Mouse (Mus musculus): ENCODE measurements at regions not wholly inside any gene's neighbourhood (a gene's known extent, or its start where the extent isn't known, plus 50 kb on each side); places are given as distances from the start of the nearest gene placed in this dataset.
"Not testable (repeated sequence)": the region's sequence is repeated elsewhere in the genome, so short reads cannot be mapped to it uniquely, and the experiment has no call there.

GRCm38 (mm10) chr1:47646681-47647080, 754.0 kb upstream of the Slc39a10 start:
- H3K27me3 ChIP-seq (ENCODE audit: insufficient read depth, poor library complexity, severe bottlenecking), result no peaks in the 10 kb centered on the region
- no peaks in the 10 kb centered on the region for H3K4me1 ChIP-seq (replicated peaks)
- 69% methylated on average over 4 of the region's 4 CpGs for WGBS
- no peaks in the 10 kb centered on the region for H3K36me3 ChIP-seq
- H3K9me3 ChIP-seq, result no peaks in the 10 kb centered on the region
- no peak for DNase-seq (ENCODE audit: low spot score)
- H3K4me3 ChIP-seq, result no peak overlapping the region
- H3K27ac ChIP-seq, result no peak overlapping the region

- Histone ChIP-seq H3K27me3 (ENCODE audit: insufficient read depth, poor library complexity, severe bottlenecking) (no peaks in the 10 kb centered on the region), H3K27ac (no peak overlapping the region), H3K4me1 (replicated peaks) (no peaks in the 10 kb centered on the region), H3K36me3 (no peaks in the 10 kb centered on the region), H3K4me3 (no peak overlapping the region), H3K9me3 (no peaks in the 10 kb centered on the region)
- 90% methylated on average over 4 of the region's 4 CpGs for WGBS
- DNase-seq (ENCODE audit: low spot score), result no peak
Measured at GRCm38 (mm10) chr1:47606597-47606996, 713.9 kb upstream of the Slc39a10 start.

GRCm38 (mm10) chr1:47603989-47604360, 711.3 kb upstream of the Slc39a10 start:
- H3K36me3 ChIP-seq, result no peaks in the 10 kb centered on the region
- H3K27ac ChIP-seq, result no peak overlapping the region
- 71% methylated on average over 2 of the region's 2 CpGs for WGBS
- no peak for DNase-seq (ENCODE audit: low spot score)
- no peaks in the 10 kb centered on the region for H3K27me3 ChIP-seq (ENCODE audit: insufficient read depth, poor library complexity, severe bottlenecking)
- no peak overlapping the region for H3K4me3 ChIP-seq
- H3K4me1 ChIP-seq (replicated peaks), result no peaks in the 10 kb centered on the region
- no peaks in the 10 kb centered on the region for H3K9me3 ChIP-seq

GRCm38 (mm10) chr1:47603294-47603988, 710.8 kb upstream of the Slc39a10 start:
- H3K9me3 ChIP-seq, result no peaks in the 10 kb centered on the region
- H3K27me3 ChIP-seq (ENCODE audit: insufficient read depth, poor library complexity, severe bottlenecking), result no peaks in the 10 kb centered on the region
- DNase-seq (ENCODE audit: low spot score), result no peak

DNA sequence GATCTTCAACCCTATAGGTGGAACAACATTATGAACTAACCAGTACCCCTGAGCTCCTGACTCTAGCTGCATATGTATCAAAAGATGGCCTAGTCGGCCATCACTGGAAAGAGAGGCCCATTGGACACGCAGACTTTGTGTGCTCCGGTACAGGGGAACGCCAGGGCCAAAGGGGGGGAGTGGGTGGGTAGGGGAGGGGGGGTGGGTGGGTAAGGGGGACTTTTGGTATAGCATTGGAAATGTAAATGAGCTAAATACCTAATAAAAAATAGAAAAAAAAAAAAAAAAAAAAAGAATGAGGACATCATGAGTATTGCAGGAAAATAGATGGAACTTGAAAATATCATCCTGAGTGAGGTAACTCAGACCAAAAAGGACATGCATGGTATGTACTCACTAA, 701.0 kb upstream of the Slc39a10 start:
- WGBS, result 90% methylated on average over 2 of the region's 4 CpGs
- not testable (repeated sequence) for H3K9me3 ChIP-seq; H3K27me3 ChIP-seq (ENCODE audit: insufficient read depth, poor library complexity, severe bottlenecking); H3K4me3 ChIP-seq; H3K4me1 ChIP-seq (replicated peaks); H3K36me3 ChIP-seq; DNase-seq (ENCODE audit: low spot score); H3K27ac ChIP-seq

More at GRCm38 (mm10) chr1:47603294-47603988, 710.8 kb upstream of the Slc39a10 start:
- Histone ChIP-seq H3K36me3 (no peaks in the 10 kb centered on the region), H3K4me1 (replicated peaks) (no peaks in the 10 kb centered on the region), H3K27ac (no peak overlapping the region), H3K4me3 (no peak overlapping the region)
- 56% methylated on average over 3 of the region's 3 CpGs for WGBS

GRCm38 (mm10) chr1:47545606-47546005, 653.0 kb upstream of the Slc39a10 start:
- H3K36me3 ChIP-seq, result no peaks in the 10 kb centered on the region
- no peak for DNase-seq (ENCODE audit: low spot score)
- no peaks in the 10 kb centered on the region for H3K9me3 ChIP-seq
- WGBS, result 55% methylated on average over 1 of the region's 1 CpGs
- no peaks in the 10 kb centered on the region for H3K27me3 ChIP-seq (ENCODE audit: insufficient read depth, poor library complexity, severe bottlenecking)
- H3K4me3 ChIP-seq, result no peak overlapping the region
- H3K27ac ChIP-seq, result no peak overlapping the region
- no peaks in the 10 kb centered on the region for H3K4me1 ChIP-seq (replicated peaks)

GRCm38 (mm10) chr1:47511426-47511825, 618.8 kb upstream of the Slc39a10 start:
- 92% methylated on average over 5 of the region's 5 CpGs for WGBS
- Histone ChIP-seq H3K4me1 (replicated peaks) (no peaks in the 10 kb centered on the region), H3K36me3 (no peaks in the 10 kb centered on the region), H3K9me3 (no peaks in the 10 kb centered on the region), H3K27ac (no peak overlapping the region), H3K27me3 (ENCODE audit: insufficient read depth, poor library complexity, severe bottlenecking) (no peaks in the 10 kb centered on the region), H3K4me3 (no peak overlapping the region)
- no peak for DNase-seq (ENCODE audit: low spot score)

- no peak overlapping the region for H3K4me3 ChIP-seq
- no peak for DNase-seq (ENCODE audit: low spot score)
- H3K9me3 ChIP-seq, result no peaks in the 10 kb centered on the region
- no peaks in the 10 kb centered on the region for H3K36me3 ChIP-seq
- no peaks in the 10 kb centered on the region for H3K27me3 ChIP-seq (ENCODE audit: insufficient read depth, poor library complexity, severe bottlenecking)
- no peak overlapping the region for H3K27ac ChIP-seq
- no peaks in the 10 kb centered on the region for H3K4me1 ChIP-seq (replicated peaks)
Measured at GRCm38 (mm10) chr1:47507801-47508200, 615.1 kb upstream of the Slc39a10 start.

- H3K36me3 ChIP-seq, result no peaks in the 10 kb centered on the region
- DNase-seq (ENCODE audit: low spot score), result no peak
- no peak overlapping the region for H3K27ac ChIP-seq
- no peaks in the 10 kb centered on the region for H3K9me3 ChIP-seq
- no peaks in the 10 kb centered on the region for H3K27me3 ChIP-seq (ENCODE audit: insufficient read depth, poor library complexity, severe bottlenecking)
- no peak overlapping the region for H3K4me3 ChIP-seq
- no peaks in the 10 kb centered on the region for H3K4me1 ChIP-seq (replicated peaks)
- WGBS, result 71% methylated on average over 7 of the region's 7 CpGs
Measured at GRCm38 (mm10) chr1:47488581-47489204, 596.0 kb upstream of the Slc39a10 start.

DNA sequence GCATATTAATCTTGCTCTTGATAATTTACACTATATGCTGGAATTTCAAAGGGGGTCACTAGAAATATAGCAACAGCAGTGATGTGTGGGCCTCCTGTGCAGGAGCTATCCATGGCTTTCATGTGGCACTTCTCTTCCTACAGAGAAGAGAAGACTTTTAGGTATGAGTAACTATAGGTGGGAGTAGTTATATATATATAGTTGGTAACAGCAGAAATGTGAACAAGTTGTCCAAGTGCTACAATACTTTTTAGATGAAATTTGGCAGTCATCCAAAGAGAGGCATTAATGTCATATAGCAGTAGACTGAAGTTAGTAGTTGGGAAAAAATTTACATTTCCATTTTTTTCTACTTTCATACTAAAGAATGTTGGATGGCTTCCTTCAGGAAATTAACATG, 593.4 kb upstream of the Slc39a10 start:
- H3K4me3 ChIP-seq, result no peak overlapping the region
- H3K27me3 ChIP-seq (ENCODE audit: insufficient read depth, poor library complexity, severe bottlenecking), result no peaks in the 10 kb centered on the region
- H3K27ac ChIP-seq, result no peak overlapping the region
- H3K4me1 ChIP-seq (replicated peaks), result no peaks in the 10 kb centered on the region
- no peak for DNase-seq (ENCODE audit: low spot score)
- no peaks in the 10 kb centered on the region for H3K36me3 ChIP-seq
- H3K9me3 ChIP-seq, result no peaks in the 10 kb centered on the region

DNA sequence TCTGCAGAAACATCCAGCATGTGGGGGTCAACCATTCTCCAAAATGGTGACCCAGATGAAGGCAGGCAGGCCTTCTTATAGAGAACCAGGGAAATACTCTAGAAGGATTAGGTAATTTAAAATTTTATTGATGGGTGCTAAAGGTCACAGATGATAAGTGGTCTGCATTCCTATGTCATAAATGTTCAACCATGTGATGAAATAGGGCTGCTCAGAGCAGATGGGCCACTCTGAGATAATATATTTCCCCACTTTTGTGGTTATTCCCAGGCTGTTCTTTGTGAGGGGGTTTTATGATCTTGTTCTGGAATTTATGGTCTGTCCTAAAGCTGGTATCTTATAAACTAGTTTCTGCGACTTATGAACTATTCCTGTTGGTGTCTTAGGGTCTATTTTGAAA, 586.4 kb upstream of the Slc39a10 start:
- 90% methylated on average over 1 of the region's 1 CpGs for WGBS
- no peaks in the 10 kb centered on the region for H3K4me1 ChIP-seq (replicated peaks)
- H3K4me3 ChIP-seq, result no peak overlapping the region
- H3K27me3 ChIP-seq (ENCODE audit: insufficient read depth, poor library complexity, severe bottlenecking), result no peaks in the 10 kb centered on the region
- H3K27ac ChIP-seq, result no peak overlapping the region
- H3K36me3 ChIP-seq, result no peaks in the 10 kb centered on the region
- H3K9me3 ChIP-seq, result no peaks in the 10 kb centered on the region
- no peak for DNase-seq (ENCODE audit: low spot score)

DNA sequence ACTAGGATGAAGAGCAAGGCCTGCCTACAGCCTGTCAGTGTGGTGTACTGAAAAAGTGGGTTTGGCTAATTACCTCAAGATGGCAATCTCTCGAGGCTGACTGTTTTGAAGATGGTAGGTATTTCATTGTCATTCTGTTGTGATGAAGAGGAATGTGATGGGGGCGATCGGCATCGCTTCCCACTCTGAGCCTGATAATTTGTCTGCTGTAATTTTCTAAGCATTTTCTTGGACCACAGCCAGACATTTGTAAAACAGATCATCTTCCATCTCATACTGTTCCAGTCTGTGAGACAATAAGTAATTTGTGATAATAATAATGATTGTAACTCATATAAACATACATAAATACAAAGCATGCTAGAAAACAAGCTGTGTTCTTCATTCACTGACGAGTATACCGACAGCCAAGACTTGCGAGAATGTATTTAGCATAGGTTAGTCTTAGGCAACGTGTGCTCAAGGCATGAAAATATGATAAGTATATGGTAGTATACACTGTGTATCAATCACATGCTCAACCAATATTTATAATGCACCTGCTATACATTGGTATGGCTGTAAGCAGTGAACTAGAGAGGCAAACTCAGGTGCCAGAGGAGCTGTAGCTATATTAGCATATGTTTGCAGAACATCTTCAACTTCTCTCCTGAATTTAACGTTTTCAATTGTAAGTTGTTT, 574.1 kb upstream of the Slc39a10 start:
- DNase-seq (ENCODE audit: low spot score), result no peak
- H3K27ac ChIP-seq, result no peak overlapping the region
- no peaks in the 10 kb centered on the region for H3K27me3 ChIP-seq (ENCODE audit: insufficient read depth, poor library complexity, severe bottlenecking)
- no peaks in the 10 kb centered on the region for H3K4me1 ChIP-seq (replicated peaks)
- no peaks in the 10 kb centered on the region for H3K36me3 ChIP-seq
- WGBS, result 92% methylated on average over 9 of the region's 9 CpGs
- H3K4me3 ChIP-seq, result no peak overlapping the region
- no peaks in the 10 kb centered on the region for H3K9me3 ChIP-seq

- Histone ChIP-seq H3K27ac (no peak overlapping the region), H3K36me3 (no peaks in the 10 kb centered on the region), H3K4me1 (replicated peaks) (no peaks in the 10 kb centered on the region), H3K27me3 (ENCODE audit: insufficient read depth, poor library complexity, severe bottlenecking) (no peaks in the 10 kb centered on the region), H3K9me3 (no peaks in the 10 kb centered on the region), H3K4me3 (no peak overlapping the region)
- DNase-seq (ENCODE audit: low spot score), result no peak
- WGBS, result 87% methylated on average over 6 of the region's 6 CpGs
Measured at GRCm38 (mm10) chr1:47448737-47449489, 556.3 kb upstream of the Slc39a10 start.

Data from hindbrain, embryonic 10.5 days (tissue).